ENCODE assay signal across 21 mouse cellular contexts in the genomic region with DNA sequence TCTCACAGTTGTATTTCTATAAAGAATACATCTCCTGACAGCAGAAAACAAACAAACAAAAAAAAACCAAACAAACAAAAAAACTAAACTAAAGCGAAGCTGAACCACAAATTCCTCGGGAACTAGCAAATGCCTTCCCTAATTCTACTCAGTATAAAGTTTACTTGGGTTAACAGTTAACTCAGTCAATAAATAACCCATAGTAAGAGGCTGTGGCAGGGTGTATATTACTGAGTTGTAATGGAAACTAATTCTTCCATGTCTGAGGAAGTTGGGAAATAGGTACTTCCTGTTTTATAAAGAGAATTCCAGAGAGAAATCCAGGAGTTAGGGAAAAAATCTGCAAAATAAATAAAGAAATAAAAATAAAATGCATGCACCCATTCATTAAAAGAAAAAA. TPM values are rescaled to one million over a fixed set of nuclear protein-coding genes. Genes with fewer than 3 reads are reported as not detected.
"Had no signal": no experiment of that assay in that cellular context is flagged by ENCODE, and none has a peak within 500 bp of the region (broad histone marks: within the 10 kb centered on the region; RNA-seq: fewer than 3 reads in every experiment).

No protein-coding gene starts in this region.

- H3K4me3 ChIP-seq: midbrain, embryonic 10.5 days; midbrain, embryonic 12.5 days; myocyte; neural tube, embryonic 13.5 days; neural tube, embryonic 15.5 days had no signal

- H3K36me3 ChIP-seq: midbrain, embryonic 10.5 days; midbrain, embryonic 12.5 days; neural tube, embryonic 13.5 days; neural tube, embryonic 15.5 days had no signal

- ATAC-seq: midbrain, embryonic 16.5 days had no signal

- H3K9me3 ChIP-seq: midbrain, embryonic 10.5 days; midbrain, embryonic 12.5 days; neural tube, embryonic 13.5 days; neural tube, embryonic 15.5 days had no signal

- H3K27ac ChIP-seq: midbrain, embryonic 10.5 days; midbrain, embryonic 12.5 days; neural tube, embryonic 13.5 days; neural tube, embryonic 15.5 days had no signal

- DNase-seq: lung, embryonic 14.5 days; lung, postnatal 10 days; lung, postnatal 4 days; midbrain, embryonic 14.5 days; retina, postnatal 1 day; right cerebral cortex, adult 18-20 months; right cerebral cortex, postnatal 25 days; right cerebral cortex, postnatal 4 days; spleen, adult 18-20 months; thymus, adult 18-20 months; thymus, postnatal 14 days; thymus, postnatal 36 days had no signal

- H3K4me2 ChIP-seq: lung, embryonic 14.5 days; midbrain, embryonic 12.5 days; neural tube, embryonic 13.5 days; neural tube, embryonic 15.5 days had no signal

- H3K9ac ChIP-seq: lung, embryonic 14.5 days; midbrain, embryonic 12.5 days; neural tube, embryonic 13.5 days; neural tube, embryonic 15.5 days had no signal

RNA-seq across cellular contexts. Expression of a gene that starts 3.0 kb away (rescaled TPM):
- total RNA-seq: megakaryocyte, adult 5-6 weeks; megakaryocyte-erythroid progenitor cell, adult 5-6 weeks had no signal
- polyA plus RNA-seq: myocyte; small intestine, adult 2 months had no signal
